Mouse (Mus musculus) right cerebral cortex, postnatal 36 days (tissue): Measurements from ENCODE around the gene Olfr221.
"Not testable (repeated sequence)": the region's sequence is repeated elsewhere in the genome, so short reads cannot be mapped to it uniquely, and the experiment has no call there.

Experiments used
- DNase-seq, 2 experiments: peaks; one replicate each; pipeline ENCODE4 v3.0.0; 2022; ENCODE audit warnings: low spot score in 2 of 2, mixed read lengths in 1 of 2

Gene Olfr221

GRCm38 (mm10) chr14:52042359-52042758, at the start of gene Olfr221:
TSS of gene Olfr221 (minus strand) at chr14:52042459.
- DNase-seq, result not testable (repeated sequence)

GRCm38 (mm10) chr14:52083083-52083482, 40.8 kb upstream of the Olfr221 start:
- DNase-seq, result no peak

- DNase-seq, result no peak
These were observed 29.4 kb upstream of the Olfr221 start for GRCm38 (mm10) chr14:52071599-52072137.

- no peak for DNase-seq
These were observed 23.9 kb upstream of the Olfr221 start for GRCm38 (mm10) chr14:52066135-52066534.

GRCm38 (mm10) chr14:52061798-52062197, 19.5 kb upstream of the Olfr221 start:
- DNase-seq, result no peak

GRCm38 (mm10) chr14:52060800-52061199, 18.5 kb upstream of the Olfr221 start:
- DNase-seq, result no peak

- no peak for DNase-seq
These were observed 17.7 kb upstream of the Olfr221 start for GRCm38 (mm10) chr14:52059982-52060381.

GRCm38 (mm10) chr14:52052720-52053119, 10.5 kb upstream of the Olfr221 start:
- not testable (repeated sequence) for DNase-seq

- DNase-seq, result no peak
These were observed 3.8 kb upstream of the Olfr221 start for GRCm38 (mm10) chr14:52045966-52046565.

- no peak for DNase-seq
These were observed 2.8 kb upstream of the Olfr221 start for GRCm38 (mm10) chr14:52044901-52045678.

GRCm38 (mm10) chr14:52043446-52043845, 1.2 kb upstream of the Olfr221 start:
- DNase-seq, result no peak

- DNase-seq, result no peak
These were observed 2.9 kb downstream of the Olfr221 start for GRCm38 (mm10) chr14:52039332-52039731.

GRCm38 (mm10) chr14:52035926-52036325, 6.3 kb downstream of the Olfr221 start:
- no peak for DNase-seq

- no peak for DNase-seq
These were observed 15.9 kb downstream of the Olfr221 start for GRCm38 (mm10) chr14:52026342-52026741.

GRCm38 (mm10) chr14:52024133-52024532, 18.1 kb downstream of the Olfr221 start:
- no peak for DNase-seq

GRCm38 (mm10) chr14:52022709-52023459, 19.4 kb downstream of the Olfr221 start:
- peak; percentile 75 to 78 for DNase-seq

- no peak for DNase-seq
These were observed 20.0 kb downstream of the Olfr221 start for GRCm38 (mm10) chr14:52022244-52022708.

- DNase-seq, result no peak
These were observed 20.6 kb downstream of the Olfr221 start for GRCm38 (mm10) chr14:52021568-52022212.

GRCm38 (mm10) chr14:52021138-52021529, 21.1 kb downstream of the Olfr221 start:
- no peak for DNase-seq

- DNase-seq, result peak; percentile 56 to 69
These were observed 21.6 kb downstream of the Olfr221 start, which contains the start of gene Zfp219 for GRCm38 (mm10) chr14:52020486-52021137. TSS of gene Zfp219 (minus strand) at chr14:52020733.
